Mouse (Mus musculus) midbrain, embryonic 14.5 days (tissue): ENCODE measurements around the gene Slc8a2. TPM values are rescaled to one million over a fixed set of nuclear protein-coding genes. Genes with fewer than 3 reads are reported as not detected.

Experiments
- ATAC-seq: fragments of 200-750 bp; cut with Nextera tagmentation; 2 replicates; pipeline ENCODE4 v1.8.0; 2017; ENCODE audit warnings: moderate number of reproducible peaks, moderate library complexity; ENCODE audit not compliant: low FRiP score, low TSS enrichment
- DNase-seq: peaks from one replicate; pipeline ENCODE4 v3.0.0-alpha.2; 2015
- H3K27ac ChIP-seq: fragments of 300-500 bp; sonication (generic); replicated peaks from 2 replicates; pipeline ENCODE4 v1.5.1; 2014; ENCODE audit warnings: mild to moderate bottlenecking, low read depth, low read length, moderate library complexity
- H3K27me3 ChIP-seq: fragments of 300-500 bp; sonication (generic); 2 replicates; pipeline ENCODE4 v1.6.1; 2014; ENCODE audit warnings: low read length, control low read depth, mixed read lengths; ENCODE audit not compliant: control insufficient read depth, insufficient read depth
- H3K36me3 ChIP-seq: fragments of 300-500 bp; sonication (generic); 2 replicates; pipeline ENCODE4 v1.6.1; 2014; ENCODE audit warnings: low read length, control low read depth; ENCODE audit not compliant: control insufficient read depth, insufficient read depth
- H3K4me1 ChIP-seq: fragments of 300-500 bp; sonication (generic); 2 replicates; pipeline ENCODE4 v1.6.1; 2014; ENCODE audit warnings: mild to moderate bottlenecking, antibody characterized with exemption, low read length, control low read depth; ENCODE audit not compliant: control insufficient read depth, insufficient read depth
- H3K4me2 ChIP-seq: fragments of 300-500 bp; sonication (generic); 2 replicates; pipeline ENCODE4 v1.6.1; 2014; ENCODE audit warnings: mild to moderate bottlenecking, low read length, moderate library complexity
- H3K4me3 ChIP-seq: fragments of 300-500 bp; sonication (generic); replicated peaks from 2 replicates; pipeline ENCODE4 v1.5.1; 2014; ENCODE audit warnings: low read depth, low read length
- H3K9ac ChIP-seq: fragments of 300-500 bp; sonication (generic); replicated peaks from 2 replicates; pipeline ENCODE4 v1.6.1; 2014; ENCODE audit warnings: mild to moderate bottlenecking, low read length, moderate library complexity
- H3K9me3 ChIP-seq: fragments of 300-500 bp; sonication (generic); 2 replicates; pipeline ENCODE4 v1.6.1; 2016; ENCODE audit warnings: low read length, control low read depth, mixed read lengths; ENCODE audit not compliant: control insufficient read depth
- WGBS: fragments of 180-500 bp; shearing (Covaris S2); extraction: QIAGEN DNeasy Blood & Tissue Kit; methylation state at CpG from one replicate; pipeline ENCODE4 v1.1.7; 2014; 5-methylcytosine and 5-hydroxymethylcytosine counted together
- polyA plus RNA-seq: library from polyadenylated mRNA; unstranded; fragments of >200 nt; fragmentation: Nextera tagmentation; extraction: Ambion mirVana; gene quantifications from 2 replicates; pipeline ENCODE4 v1.2.1, GENCODE M21; 2014

Slc8a2 gene
- polyA plus RNA-seq, 1 experiment from 2014 or later, result 1.1 TPM

- no peaks in the 10 kb centered on the region for H3K36me3 ChIP-seq
- peak overlapping the region; percentile 58 for H3K4me3 ChIP-seq
- peaks cover 50% of the 10 kb centered on the region for H3K4me1 ChIP-seq
- ATAC-seq (no peak), DNase-seq (peak; percentile 26)
- H3K4me2 ChIP-seq, result peak overlapping the region; percentile 73
- WGBS, result 38% methylated on average over 13 of the region's 13 CpGs
- peak overlapping the region; percentile 74 for H3K9ac ChIP-seq
- H3K27me3 ChIP-seq, result no peaks in the 10 kb centered on the region
- no peaks in the 10 kb centered on the region for H3K9me3 ChIP-seq
- H3K27ac ChIP-seq, result peak overlapping the region; percentile 46
Measured at GRCm38 (mm10) chr7:16130956-16131634, 1.5 kb downstream of the Slc8a2 start.

- WGBS, result 16% methylated on average over 7 of the region's 7 CpGs
- no peaks in the 10 kb centered on the region for H3K36me3 ChIP-seq
- H3K9me3 ChIP-seq, result no peaks in the 10 kb centered on the region
- H3K4me1 ChIP-seq, result peaks cover 53% of the 10 kb centered on the region
- H3K27me3 ChIP-seq, result no peaks in the 10 kb centered on the region
- peak overlapping the region; percentile 73 for H3K4me2 ChIP-seq
- H3K4me3 ChIP-seq, result peak overlapping the region; percentile 58; the same call in 1 of the 2 replicates
- DNase-seq, result peak; percentile 39
- no peak overlapping the region for H3K9ac ChIP-seq
- 0 out of 2 replicates have a peak overlapping the region, but pooled peaks have one; percentile 57 for H3K27ac ChIP-seq
- no peak for ATAC-seq
Measured at GRCm38 (mm10) chr7:16132161-16132581, 2.5 kb downstream of the Slc8a2 start.

DNA sequence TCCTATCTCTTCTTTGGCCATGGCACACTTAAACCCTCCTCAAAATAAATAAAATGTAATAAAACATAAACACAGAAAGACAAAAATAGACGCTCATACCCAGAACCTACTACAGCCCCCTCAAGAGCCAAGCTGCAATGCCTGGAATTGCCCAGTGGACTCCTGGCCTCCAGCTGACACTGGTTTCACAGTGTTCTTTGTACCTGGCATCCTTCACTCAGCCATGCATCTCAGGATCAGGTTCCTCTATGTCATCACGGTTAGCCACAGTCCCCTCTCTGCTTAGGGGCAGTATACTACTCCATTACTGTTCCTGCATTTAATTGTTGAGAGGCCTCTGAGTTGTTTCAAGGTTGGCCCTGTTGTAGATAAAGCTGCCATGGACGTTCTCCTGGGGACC lies 3.3 kb downstream of the Slc8a2 start:
- H3K27ac ChIP-seq, result 0 out of 2 replicates have a peak overlapping the region, but pooled peaks have one; percentile 1

DNA sequence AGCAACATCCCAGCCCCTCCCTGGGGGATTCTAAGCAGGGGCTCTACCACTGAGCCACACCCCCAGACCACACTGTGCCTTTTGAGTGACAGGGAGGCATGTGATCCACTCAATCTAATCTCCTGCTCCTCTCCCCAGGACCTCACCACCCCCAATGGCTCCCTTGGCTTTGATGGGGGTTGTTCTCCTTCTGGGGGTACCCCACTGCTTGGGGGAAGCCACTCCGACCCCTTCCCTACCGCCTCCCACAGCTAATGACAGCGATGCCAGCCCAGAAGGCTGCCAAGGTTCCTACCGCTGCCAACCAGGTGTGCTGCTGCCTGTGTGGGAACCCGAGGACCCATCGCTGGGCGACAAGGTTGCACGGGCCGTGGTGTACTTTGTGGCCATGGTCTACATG lies 4.1 kb downstream of the Slc8a2 start:
- Histone ChIP-seq H3K9me3 (no peaks in the 10 kb centered on the region), H3K27me3 (no peaks in the 10 kb centered on the region), H3K9ac (no peak overlapping the region), H3K4me3 (no peak overlapping the region), H3K4me2 (0 out of 2 replicates have a peak overlapping the region, but pooled peaks have one; percentile 18), H3K27ac (peak overlapping the region; percentile 53), H3K36me3 (0 out of 2 replicates have a peak, but pooled peaks cover 4% of the 10 kb centered on the region), H3K4me1 (peaks cover 53% of the 10 kb centered on the region)
- WGBS, result 93% methylated on average over 9 of the region's 9 CpGs
- no peak for DNase-seq
- no peak for ATAC-seq

More for the DNA sequence above, 3.3 kb downstream of the Slc8a2 start:
- H3K27me3 ChIP-seq, result no peaks in the 10 kb centered on the region
- H3K9ac ChIP-seq, result 0 out of 2 replicates have a peak overlapping the region, but pooled peaks have one; percentile 16
- 75% methylated on average over 3 of the region's 3 CpGs for WGBS
- H3K9me3 ChIP-seq, result no peaks in the 10 kb centered on the region
- H3K4me1 ChIP-seq, result peaks cover 53% of the 10 kb centered on the region
- no peaks in the 10 kb centered on the region for H3K36me3 ChIP-seq
- ATAC-seq (no peak), DNase-seq (no peak)
- peak overlapping the region; percentile 73; the same call in 1 of the 2 replicates for H3K4me2 ChIP-seq
- no peak overlapping the region for H3K4me3 ChIP-seq

DNA sequence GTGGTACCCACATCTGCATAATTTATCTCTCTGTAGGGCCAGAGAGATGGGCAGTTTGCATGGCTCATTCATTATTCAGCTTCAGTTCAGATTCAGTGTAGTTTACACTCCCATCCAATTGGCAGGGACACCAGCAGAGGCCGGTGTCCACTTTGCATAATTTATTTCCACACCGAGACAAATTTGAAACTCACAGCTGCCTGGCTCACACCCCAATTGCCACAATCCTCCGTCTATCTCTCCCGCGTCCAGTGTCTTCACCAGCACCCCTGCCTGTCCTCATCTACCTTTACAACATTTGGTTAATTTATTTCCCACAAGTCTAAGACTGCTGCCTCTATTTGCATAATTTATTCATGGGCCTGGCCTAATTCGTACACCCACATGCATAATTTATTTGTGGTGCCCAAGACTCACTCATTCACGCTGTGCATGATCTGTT lies 5.3 kb downstream of the Slc8a2 start:
- peak; percentile 69 for DNase-seq
- Histone ChIP-seq H3K4me1 (peaks cover 45% of the 10 kb centered on the region), H3K9ac (no peak overlapping the region), H3K4me2 (peak overlapping the region; percentile 18), H3K36me3 (0 out of 2 replicates have a peak, but pooled peaks cover 4% of the 10 kb centered on the region), H3K27me3 (no peaks in the 10 kb centered on the region), H3K27ac (peak overlapping the region; percentile 53), H3K4me3 (no peak overlapping the region), H3K9me3 (no peaks in the 10 kb centered on the region)
- peak; percentile 72 for ATAC-seq
- 16% methylated on average over 7 of the region's 7 CpGs for WGBS

DNA sequence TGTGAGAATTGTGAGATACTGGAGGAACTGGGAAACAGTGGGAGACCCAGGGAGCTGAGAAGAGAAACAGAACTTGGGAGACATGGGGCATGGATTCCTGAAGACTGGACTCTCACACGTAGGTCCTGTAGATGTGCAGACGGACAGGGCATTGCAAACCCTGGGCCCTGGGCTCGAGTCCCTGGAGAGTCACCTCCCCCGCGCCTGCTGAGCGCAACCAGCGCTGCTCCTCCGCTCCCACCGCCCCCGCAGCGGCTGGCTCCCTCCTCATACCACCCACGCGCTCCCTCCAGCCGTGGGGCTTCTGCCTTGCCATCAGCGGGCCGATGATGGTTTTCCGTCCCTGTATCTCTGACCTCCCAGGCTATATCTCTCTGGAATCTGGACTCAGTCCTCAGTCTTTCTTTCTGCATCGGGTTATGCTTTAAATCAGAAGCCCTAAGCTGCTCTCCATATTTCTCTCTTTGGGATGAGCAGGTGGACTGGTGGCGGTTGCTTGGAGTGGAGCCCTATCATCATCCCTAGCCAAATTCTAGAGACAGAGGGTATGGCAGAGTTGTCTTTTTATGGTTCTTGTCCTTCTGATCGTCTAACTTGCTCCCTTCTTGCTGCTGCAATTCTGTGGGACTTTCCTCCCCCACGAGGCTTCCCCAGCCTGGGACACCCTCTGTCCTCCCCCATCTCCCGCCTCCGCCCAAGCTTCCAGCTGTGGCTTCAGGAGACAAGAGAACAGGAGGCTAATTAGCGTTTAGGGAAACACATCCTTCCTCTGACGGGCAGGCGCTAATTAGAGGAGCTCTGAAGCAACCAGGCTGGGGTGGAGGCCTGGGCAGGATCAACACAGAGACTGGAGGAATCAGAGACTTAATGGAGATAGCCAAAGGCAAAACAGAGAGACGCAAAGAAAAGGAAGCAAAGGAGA lies 17.1 kb downstream of the Slc8a2 start:
- Histone ChIP-seq H3K4me1 (no peaks in the 10 kb centered on the region), H3K4me3 (no peak overlapping the region), H3K27me3 (no peaks in the 10 kb centered on the region), H3K27ac (peak overlapping the region; percentile 32; the same call in 1 of the 2 replicates), H3K9ac (no peak overlapping the region), H3K9me3 (no peaks in the 10 kb centered on the region), H3K4me2 (no peak overlapping the region), H3K36me3 (peaks cover 20% of the 10 kb centered on the region)
- WGBS, result 31% methylated on average over 27 of the region's 27 CpGs
- no peak for ATAC-seq
- DNase-seq, result peak; percentile 44

DNA sequence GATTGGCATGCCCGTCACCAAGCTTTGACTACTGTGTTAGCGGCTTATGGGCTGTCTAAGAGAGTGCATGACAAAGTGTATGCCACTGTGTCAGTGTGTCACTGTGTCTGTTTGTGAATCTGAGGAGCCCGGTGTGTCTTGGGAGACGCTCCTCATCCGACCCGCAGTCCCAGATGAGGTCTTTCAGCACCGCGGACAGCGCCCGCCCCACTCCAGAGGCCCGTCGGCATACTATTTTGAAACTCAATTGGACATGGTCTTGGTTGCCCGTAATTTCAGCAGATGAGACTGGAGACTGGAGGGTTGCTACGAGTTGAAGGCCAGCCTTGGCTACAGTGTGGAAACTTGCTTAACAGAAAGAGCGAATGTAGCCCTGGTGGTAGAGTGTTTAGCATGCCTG lies 18.0 kb downstream of the Slc8a2 start:
- no peak overlapping the region for H3K9ac ChIP-seq
- no peaks in the 10 kb centered on the region for H3K4me1 ChIP-seq
- WGBS, result 13% methylated on average over 15 of the region's 15 CpGs
- ATAC-seq, result no peak; the same call in 1 of the 2 replicates
- no peak overlapping the region for H3K4me2 ChIP-seq
- peak overlapping the region; percentile 32; the same call in 1 of the 2 replicates for H3K27ac ChIP-seq
- no peak overlapping the region for H3K4me3 ChIP-seq
- DNase-seq, result no peak
- no peaks in the 10 kb centered on the region for H3K9me3 ChIP-seq
- no peaks in the 10 kb centered on the region for H3K27me3 ChIP-seq
- H3K36me3 ChIP-seq, result peaks cover 13% of the 10 kb centered on the region

GRCm38 (mm10) chr7:16149241-16149640 lies 19.6 kb downstream of the Slc8a2 start:
- Histone ChIP-seq H3K27me3 (no peaks in the 10 kb centered on the region), H3K4me2 (no peak overlapping the region), H3K36me3 (peaks cover 9% of the 10 kb centered on the region; the same call in 1 of the 2 replicates), H3K9ac (no peak overlapping the region), H3K9me3 (no peaks in the 10 kb centered on the region), H3K4me3 (no peak overlapping the region), H3K4me1 (no peaks in the 10 kb centered on the region), H3K27ac (no peak overlapping the region)
- 65% methylated on average over 5 of the region's 5 CpGs for WGBS
- no peak for DNase-seq
- no peak for ATAC-seq
